Mouse (Mus musculus) neural tube, embryonic 12.5 days (tissue): ENCODE results near the gene Tcl1b5. TPM values are rescaled to one million over a fixed set of nuclear protein-coding genes. Genes with fewer than 3 reads are reported as not detected.
"Not testable (repeated sequence)": the region's sequence is repeated elsewhere in the genome, so short reads cannot be mapped to it uniquely, and the experiment has no call there.

Experiments
- ATAC-seq: fragments of 200-750 bp; cut with Nextera tagmentation; 2 replicates; pipeline ENCODE4 v1.8.0; 2017; ENCODE audit warnings: low read depth, mild to moderate bottlenecking, moderate TSS enrichment, moderate library complexity; ENCODE audit not compliant: low FRiP score
- H3K27ac ChIP-seq: fragments of 300-500 bp; sonication (generic); 2 replicates; pipeline ENCODE4 v1.5.1; 2016
- H3K27me3 ChIP-seq: fragments of 300-500 bp; sonication (generic); replicated peaks from 2 replicates; pipeline ENCODE4 v1.6.1; 2016; ENCODE audit warnings: mild to moderate bottlenecking
- H3K36me3 ChIP-seq: fragments of 300-500 bp; sonication (generic); 2 replicates; pipeline ENCODE4 v1.6.1; 2016; ENCODE audit warnings: mild to moderate bottlenecking
- H3K4me1 ChIP-seq: fragments of 300-500 bp; sonication (generic); 2 replicates; pipeline ENCODE4 v1.6.1; 2016
- H3K4me2 ChIP-seq: fragments of 300-500 bp; sonication (generic); replicated peaks from 2 replicates; pipeline ENCODE4 v1.6.1; 2016; ENCODE audit warnings: mild to moderate bottlenecking
- H3K4me3 ChIP-seq: fragments of 300-500 bp; sonication (generic); 2 replicates; pipeline ENCODE4 v1.5.1; 2016
- H3K9ac ChIP-seq: fragments of 300-500 bp; sonication (generic); 2 replicates; pipeline ENCODE4 v1.6.1; 2016; ENCODE audit warnings: mild to moderate bottlenecking
- H3K9me3 ChIP-seq: fragments of 300-500 bp; sonication (generic); 2 replicates; pipeline ENCODE4 v1.6.1; 2016; ENCODE audit warnings: mild to moderate bottlenecking
- WGBS: fragments of 180-500 bp; shearing (Covaris S2); methylation state at CpG from one replicate; pipeline ENCODE4 v1.1.7; 2016; 5-methylcytosine and 5-hydroxymethylcytosine counted together
- polyA plus RNA-seq: library from polyadenylated mRNA; unstranded; fragments of >200 nt; fragmentation: Nextera tagmentation; extraction: Ambion mirVana; gene quantifications from 2 replicates; pipeline ENCODE4 v1.2.1, GENCODE M21; 2016

The Tcl1b5 gene
- polyA plus RNA-seq = not detected in 2 replicates

DNA sequence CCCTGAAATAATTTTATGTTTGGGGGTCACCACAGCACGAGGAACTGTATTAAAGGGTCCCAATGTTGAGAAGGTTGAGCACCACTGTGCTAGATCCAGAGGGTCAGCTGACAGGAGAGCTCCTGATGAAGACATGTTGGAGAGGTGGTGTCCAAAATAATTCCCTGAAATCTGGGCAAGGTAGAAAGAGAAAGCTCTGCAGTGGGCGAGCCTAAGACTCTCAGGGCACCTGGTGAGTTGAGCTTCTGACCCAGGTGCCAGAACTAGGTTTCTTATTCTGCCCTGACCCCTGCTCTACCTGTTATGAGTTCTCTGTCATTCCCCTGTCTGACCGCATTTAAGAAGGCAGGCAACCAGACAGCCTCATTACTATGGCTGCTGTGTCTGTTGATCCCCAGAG lies at the start of gene Tcl1b5:
TSS of gene Tcl1b5 (plus strand) at position 301 of the 400 bp plus-strand sequence.
- H3K4me1 ChIP-seq, H3K9ac ChIP-seq, H3K36me3 ChIP-seq, H3K27me3 ChIP-seq, H3K9me3 ChIP-seq, H3K4me2 ChIP-seq, ATAC-seq, H3K27ac ChIP-seq, H3K4me3 ChIP-seq: not testable (repeated sequence)
- WGBS = 81% methylated on average over 3 of the region's 3 CpGs

DNA sequence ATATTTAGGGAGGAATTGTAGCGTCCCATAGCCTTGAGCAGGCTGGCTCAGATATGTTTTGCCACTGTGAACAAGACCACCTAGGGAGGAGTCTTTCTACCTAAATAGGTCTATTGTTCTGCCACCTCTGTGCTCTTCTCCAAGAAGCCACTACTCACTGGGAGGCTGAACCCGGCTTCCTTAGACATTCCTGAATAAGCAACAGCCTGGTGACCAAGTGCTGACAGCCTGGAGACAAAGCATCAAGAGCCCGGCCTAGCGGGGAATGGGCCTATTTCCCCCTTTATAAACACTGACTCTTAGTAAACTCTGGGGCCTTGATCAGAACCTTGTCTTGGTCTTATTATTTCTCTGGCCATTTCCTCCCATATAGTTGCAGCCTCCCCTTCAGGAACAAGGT lies 49.6 kb upstream of the Tcl1b5 start:
- Histone ChIP-seq H3K9me3 (no peaks in the 10 kb centered on the region; the same call in 1 of the 2 replicates), H3K9ac (no peak overlapping the region), H3K27ac (no peak overlapping the region), H3K4me2 (no peak overlapping the region), H3K4me1 (no peaks in the 10 kb centered on the region), H3K27me3 (no peaks in the 10 kb centered on the region), H3K36me3 (no peaks in the 10 kb centered on the region), H3K4me3 (no peak overlapping the region)
- no peak for ATAC-seq
- WGBS = 57% methylated on average over 4 of the region's 4 CpGs

DNA sequence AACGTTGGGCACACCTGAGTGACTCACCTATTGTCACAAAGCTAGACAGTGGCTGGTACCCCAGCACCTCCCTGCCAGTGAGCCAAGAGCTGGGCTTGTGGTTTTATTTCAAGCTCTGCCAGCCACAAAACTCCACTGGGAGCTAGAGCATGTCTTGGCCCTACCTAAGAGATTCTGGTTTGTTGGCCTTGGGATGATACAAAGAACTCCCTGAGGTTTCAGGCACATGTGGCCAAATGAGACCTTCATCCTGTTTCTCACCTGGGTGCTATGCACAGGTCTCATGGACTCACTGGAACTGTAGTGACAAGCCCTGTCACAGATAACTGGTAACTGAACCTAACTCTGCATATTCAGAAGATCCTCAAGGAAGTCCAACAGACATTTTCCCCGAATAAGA lies 48.5 kb upstream of the Tcl1b5 start:
- no peaks in the 10 kb centered on the region for H3K4me1 ChIP-seq

DNA sequence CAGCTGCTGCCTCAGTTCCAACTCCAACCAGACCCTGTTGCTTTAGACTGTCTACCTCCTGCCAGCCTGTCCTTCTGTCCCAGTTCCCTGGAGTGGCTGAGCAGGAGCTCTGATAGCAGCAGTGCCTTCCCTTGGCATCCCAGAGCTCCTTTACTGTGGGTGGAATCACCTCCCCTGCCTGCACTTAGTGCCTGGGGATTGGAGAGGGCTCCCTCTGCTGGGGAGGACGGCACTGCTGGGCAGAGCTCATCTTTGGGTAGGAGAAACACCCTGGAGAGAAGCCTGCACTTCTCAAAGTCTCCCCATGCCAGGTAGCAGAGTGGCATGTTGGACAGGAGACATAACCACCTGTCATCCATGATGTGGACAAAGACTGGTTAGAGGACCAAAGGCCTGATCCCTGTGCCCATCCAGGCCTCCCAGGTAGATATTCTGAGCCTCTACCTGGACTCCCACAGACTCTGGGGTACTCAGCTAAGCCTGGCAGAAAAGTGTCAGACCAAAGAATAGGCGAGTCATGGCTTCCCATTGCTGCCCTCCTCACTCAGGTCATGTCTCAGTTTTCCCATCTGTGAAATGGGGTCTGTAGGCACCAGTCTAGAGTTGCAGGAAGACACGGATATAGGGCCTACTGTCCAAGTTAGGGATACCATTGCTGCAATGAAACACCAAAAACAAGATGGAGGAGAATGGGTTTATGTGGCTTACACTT lies 46.5 kb upstream of the Tcl1b5 start:
- 62% methylated on average over 3 of the region's 3 CpGs for WGBS
- not testable (repeated sequence) for H3K4me3 ChIP-seq, H3K27me3 ChIP-seq, H3K9ac ChIP-seq, H3K4me1 ChIP-seq, H3K27ac ChIP-seq, ATAC-seq, H3K4me2 ChIP-seq, H3K36me3 ChIP-seq, H3K9me3 ChIP-seq

More for the DNA sequence above, 48.5 kb upstream of the Tcl1b5 start:
- H3K4me2 ChIP-seq = no peak overlapping the region
- no peaks in the 10 kb centered on the region; the same call in 1 of the 2 replicates for H3K9me3 ChIP-seq
- no peaks in the 10 kb centered on the region for H3K36me3 ChIP-seq
- ATAC-seq = no peak
- H3K4me3 ChIP-seq = no peak overlapping the region
- H3K9ac ChIP-seq = no peak overlapping the region
- WGBS = 88% methylated on average over 2 of the region's 2 CpGs
- no peak overlapping the region for H3K27ac ChIP-seq
- no peaks in the 10 kb centered on the region for H3K27me3 ChIP-seq

- not testable (repeated sequence) for H3K4me3 ChIP-seq, H3K36me3 ChIP-seq, H3K4me2 ChIP-seq, H3K27ac ChIP-seq, H3K9me3 ChIP-seq, ATAC-seq, H3K4me1 ChIP-seq, H3K9ac ChIP-seq, H3K27me3 ChIP-seq
- 68% methylated on average over 2 of the region's 2 CpGs for WGBS
These were observed 42.0 kb upstream of the Tcl1b5 start for GRCm38 (mm10) chr12:105134167-105134566.

- not testable (repeated sequence) for H3K4me1 ChIP-seq, H3K9ac ChIP-seq, H3K36me3 ChIP-seq, H3K27ac ChIP-seq, ATAC-seq, H3K27me3 ChIP-seq, H3K4me2 ChIP-seq, H3K4me3 ChIP-seq, H3K9me3 ChIP-seq
- WGBS = 85% methylated on average over 4 of the region's 4 CpGs
These were observed 41.3 kb upstream of the Tcl1b5 start for GRCm38 (mm10) chr12:105134826-105135225.

- not testable (repeated sequence) for H3K4me1 ChIP-seq, ATAC-seq, H3K4me3 ChIP-seq, H3K9me3 ChIP-seq, H3K4me2 ChIP-seq, H3K9ac ChIP-seq, H3K27me3 ChIP-seq, H3K27ac ChIP-seq, H3K36me3 ChIP-seq
- WGBS = 88% methylated on average over 1 of the region's 1 CpGs
These were observed 38.4 kb upstream of the Tcl1b5 start for GRCm38 (mm10) chr12:105137729-105138128.

DNA sequence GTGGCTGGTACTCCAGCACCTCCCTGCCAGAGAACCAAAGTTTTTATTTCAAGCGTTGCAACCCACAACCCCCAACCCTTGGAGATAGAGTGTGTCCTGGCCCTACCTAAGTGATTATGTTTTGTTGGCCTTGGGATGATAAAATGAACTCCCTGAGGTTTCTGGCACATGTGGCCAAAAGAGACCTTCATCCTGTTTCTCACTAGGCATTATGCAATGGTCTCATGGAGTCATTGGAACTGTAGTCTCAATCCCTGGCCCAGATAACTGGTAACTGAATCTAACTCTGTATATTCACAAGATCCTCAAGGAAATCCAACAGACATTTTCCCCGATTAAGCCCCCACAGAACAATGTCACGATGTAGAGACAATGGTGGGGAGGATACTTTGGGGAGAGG lies 33.0 kb upstream of the Tcl1b5 start:
- no peak overlapping the region for H3K4me2 ChIP-seq
- 92% methylated on average over 3 of the region's 3 CpGs for WGBS
- no peak for ATAC-seq

GRCm38 (mm10) chr12:105144928-105145327 lies 31.2 kb upstream of the Tcl1b5 start:
- WGBS = 54% methylated on average over 1 of the region's 1 CpGs
- H3K4me1 ChIP-seq, ATAC-seq, H3K36me3 ChIP-seq, H3K4me3 ChIP-seq, H3K27me3 ChIP-seq, H3K9ac ChIP-seq, H3K27ac ChIP-seq, H3K9me3 ChIP-seq, H3K4me2 ChIP-seq: not testable (repeated sequence)

More for the DNA sequence above, 33.0 kb upstream of the Tcl1b5 start:
- Histone ChIP-seq H3K27me3 (no peaks in the 10 kb centered on the region), H3K27ac (no peak overlapping the region), H3K36me3 (no peaks in the 10 kb centered on the region), H3K9me3 (no peaks in the 10 kb centered on the region), H3K4me1 (no peaks in the 10 kb centered on the region), H3K9ac (no peak overlapping the region), H3K4me3 (no peak overlapping the region)

DNA sequence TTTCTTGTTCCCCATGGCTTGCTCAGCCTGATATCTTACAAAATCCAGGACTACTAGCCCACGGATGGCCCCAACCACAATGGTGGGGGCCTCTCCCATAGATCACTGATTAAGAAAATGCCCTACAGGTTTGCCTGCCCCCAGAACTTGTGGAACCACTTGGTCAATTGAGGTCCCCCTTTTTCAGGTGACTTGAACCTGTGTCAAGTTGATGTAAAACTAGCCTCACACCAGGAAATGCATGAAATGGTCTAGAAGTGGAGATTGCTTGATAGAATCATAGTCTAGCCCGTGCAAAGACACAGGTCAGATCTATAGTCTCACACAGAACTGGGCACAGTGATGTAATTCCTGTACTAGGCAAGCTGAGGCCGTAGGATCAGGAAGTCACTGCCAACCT lies 30.4 kb upstream of the Tcl1b5 start, which contains the start of gene Tcl1b2:
TSS of gene Tcl1b2 (plus strand) at position 301 of the 400 bp plus-strand sequence.
- H3K9me3 ChIP-seq = no peaks in the 10 kb centered on the region
- no peak within 1 kb of the TSS for H3K9ac ChIP-seq
- no peak within 1 kb of the TSS for H3K27ac ChIP-seq
- no peaks in the 10 kb centered on the region for H3K4me1 ChIP-seq
- no peak for ATAC-seq
- H3K4me3 ChIP-seq = no peak within 1 kb of the TSS
- H3K27me3 ChIP-seq = 0 out of 2 replicates have a peak, but pooled peaks cover 2% of the 10 kb centered on the region
- no peaks in the 10 kb centered on the region for H3K36me3 ChIP-seq
- no peak within 1 kb of the TSS for H3K4me2 ChIP-seq
- WGBS = 81% methylated on average over 3 of the region's 3 CpGs

DNA sequence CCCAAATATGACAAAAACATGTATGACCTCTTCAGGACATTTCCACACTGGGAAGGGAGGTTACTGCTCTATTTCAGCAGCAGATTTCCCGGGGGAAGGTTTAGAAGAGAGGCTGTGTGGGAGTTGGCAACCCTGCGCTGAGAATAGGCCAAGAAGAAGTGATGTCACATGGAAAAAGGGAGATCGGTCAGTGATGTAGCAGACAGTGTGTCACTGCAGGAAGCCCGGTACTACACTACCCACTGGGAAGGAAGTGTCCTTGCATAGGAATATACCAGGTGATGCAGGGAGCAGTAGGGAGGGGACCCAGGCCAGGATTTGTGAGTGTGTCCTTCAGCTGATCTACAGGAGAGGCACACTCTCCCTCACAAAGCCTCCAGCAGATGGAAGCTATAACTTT lies 20.9 kb upstream of the Tcl1b5 start:
- H3K4me1 ChIP-seq, H3K27ac ChIP-seq: not testable (repeated sequence)

GRCm38 (mm10) chr12:105158842-105159241 lies 17.3 kb upstream of the Tcl1b5 start:
- H3K27ac ChIP-seq = no peak overlapping the region
- no peak overlapping the region for H3K9ac ChIP-seq
- 88% methylated on average over 6 of the region's 6 CpGs for WGBS
- no peak for ATAC-seq
- no peak overlapping the region for H3K4me2 ChIP-seq
- H3K36me3 ChIP-seq = no peaks in the 10 kb centered on the region
- no peaks in the 10 kb centered on the region for H3K9me3 ChIP-seq
- H3K4me3 ChIP-seq = no peak overlapping the region
- no peaks in the 10 kb centered on the region for H3K27me3 ChIP-seq
- H3K4me1 ChIP-seq = no peaks in the 10 kb centered on the region

More for the DNA sequence above, 20.9 kb upstream of the Tcl1b5 start:
- H3K4me2 ChIP-seq, H3K9me3 ChIP-seq, ATAC-seq, H3K4me3 ChIP-seq, H3K27me3 ChIP-seq, H3K36me3 ChIP-seq, H3K9ac ChIP-seq: not testable (repeated sequence)
- WGBS = 89% methylated on average over 4 of the region's 4 CpGs

- H3K27me3 ChIP-seq = no peaks in the 10 kb centered on the region
- H3K36me3 ChIP-seq = no peaks in the 10 kb centered on the region
- ATAC-seq = no peak
- H3K9ac ChIP-seq = no peak within 1 kb of the TSS
- H3K4me2 ChIP-seq = no peak within 1 kb of the TSS
- WGBS = 82% methylated on average over 4 of the region's 4 CpGs
- H3K27ac ChIP-seq = no peak within 1 kb of the TSS
- no peaks in the 10 kb centered on the region for H3K9me3 ChIP-seq
- H3K4me1 ChIP-seq = no peaks in the 10 kb centered on the region
- H3K4me3 ChIP-seq = no peak within 1 kb of the TSS
These were observed 16.8 kb upstream of the Tcl1b5 start, which contains the start of gene Tcl1b1 for GRCm38 (mm10) chr12:105159390-105159789. TSS of gene Tcl1b1 (plus strand) at chr12:105159690.
